Mouse (Mus musculus): ENCODE results near the gene Stk31. TPM values are rescaled to one million over a fixed set of nuclear protein-coding genes. Genes with fewer than 3 reads are reported as not detected.

Gene Stk31
- polyA plus RNA-seq (2021; fragmentation: Nextera tagmentation), result not detected in 2 replicates
- long read RNA-seq, experiment 1, partial matches to known transcripts, result 0 of 1 reads
- long read RNA-seq, experiment 1, other reads (novel, unspliced or antisense), result 1 of 1 reads
- long read RNA-seq, experiment 2, result 0 reads

GRCm38 (mm10) chr6:49395316-49395715 lies at the start of gene Stk31:
Gene Stk31, plus strand, starts transcription at chr6:49395604.

GRCm38 (mm10) chr6:49367159-49368054 lies 28.0 kb upstream of the Stk31 start, which contains the start of gene Fam221a:
Gene Fam221a, plus strand, starts transcription at chr6:49367739.

Other genes starting within 250 kb of the Stk31 start
- 3.9 and 5.9 TPM in 2 replicates for gene Igf2bp3, start 180.6 kb upstream of the Stk31 start, polyA plus RNA-seq (2021; fragmentation: Nextera tagmentation)
- 15.5 and 23.1 TPM in 2 replicates for gene Tra2a, start 131.6 kb upstream of the Stk31 start, polyA plus RNA-seq (2021; fragmentation: Nextera tagmentation)
- 13.4 and 17.8 TPM in 2 replicates for gene Ccdc126, start 76.3 kb upstream of the Stk31 start, polyA plus RNA-seq (2021; fragmentation: Nextera tagmentation)
- 1.0 and 2.0 TPM in 2 replicates for gene Fam221a, start 27.9 kb upstream of the Stk31 start, polyA plus RNA-seq (2021; fragmentation: Nextera tagmentation)

All from left cerebral cortex, adult 6 months (tissue).